Mouse (Mus musculus): ENCODE measurements around the gene Hoxc9. TPM values are rescaled to one million over a fixed set of nuclear protein-coding genes. Genes with fewer than 3 reads are reported as not detected.
A peak's percentile ranks its signal among the peaks of the same experiment; 100 is the strongest.

Hoxc9 gene
- polyA plus RNA-seq, 1 experiment from 2014 or later, result not detected

GRCm38 (mm10) chr15:102942739-102943467 is 33.3 kb upstream of the Hoxc9 start:
- Histone ChIP-seq H3K4me1 (replicated peaks; ENCODE audit: control insufficient read depth, insufficient read depth, low read length) (no peaks in the 10 kb centered on the region; the same call in 1 of the 2 replicates), H3K9me3 (ENCODE audit: control insufficient read depth, low read length) (no peaks in the 10 kb centered on the region), H3K9ac (ENCODE audit: low read length) (no peak overlapping the region), H3K4me2 (ENCODE audit: low read depth, low read length, severe bottlenecking) (no peak overlapping the region), H3K27me3 (ENCODE audit: control insufficient read depth, insufficient read depth, low read length) (peaks cover 98% of the 10 kb centered on the region), H3K36me3 (ENCODE audit: control insufficient read depth, insufficient read depth, low read length) (no peaks in the 10 kb centered on the region), H3K27ac (ENCODE audit: low read depth, low read length) (no peak overlapping the region), H3K4me3 (ENCODE audit: low read depth, low read length) (no peak overlapping the region)
- no peak for ATAC-seq (replicated peaks; ENCODE audit: low FRiP score)
- DNase-seq (ENCODE audit: low spot score), result no peak
- WGBS, result under 1% methylated on average over 44 of the region's 53 CpGs

GRCm38 (mm10) chr15:102943468-102943813 is 32.8 kb upstream of the Hoxc9 start:
- Histone ChIP-seq H3K4me1 (replicated peaks; ENCODE audit: control insufficient read depth, insufficient read depth, low read length) (no peaks in the 10 kb centered on the region; the same call in 1 of the 2 replicates), H3K9ac (ENCODE audit: low read length) (no peak overlapping the region), H3K36me3 (ENCODE audit: control insufficient read depth, insufficient read depth, low read length) (no peaks in the 10 kb centered on the region), H3K4me2 (ENCODE audit: low read depth, low read length, severe bottlenecking) (no peak overlapping the region), H3K9me3 (ENCODE audit: control insufficient read depth, low read length) (no peaks in the 10 kb centered on the region), H3K27ac (ENCODE audit: low read depth, low read length) (no peak overlapping the region), H3K4me3 (ENCODE audit: low read depth, low read length) (no peak overlapping the region), H3K27me3 (ENCODE audit: control insufficient read depth, insufficient read depth, low read length) (peaks cover 98% of the 10 kb centered on the region)
- DNase-seq (ENCODE audit: low spot score) (no peak), ATAC-seq (replicated peaks; ENCODE audit: low FRiP score) (no peak)
- 1% methylated on average over 5 of the region's 5 CpGs for WGBS

GRCm38 (mm10) chr15:102945185-102946077 is 30.8 kb upstream of the Hoxc9 start:
- H3K4me3 ChIP-seq (ENCODE audit: low read depth, low read length), result no peak overlapping the region
- peaks cover 97% of the 10 kb centered on the region for H3K27me3 ChIP-seq (ENCODE audit: control insufficient read depth, insufficient read depth, low read length)
- peak; percentile 49 for DNase-seq (ENCODE audit: low spot score)
- WGBS, result 9% methylated on average over 22 of the region's 22 CpGs
- no peak overlapping the region for H3K4me2 ChIP-seq (ENCODE audit: low read depth, low read length, severe bottlenecking)
- no peak overlapping the region for H3K27ac ChIP-seq (ENCODE audit: low read depth, low read length)
- H3K9ac ChIP-seq (ENCODE audit: low read length), result no peak overlapping the region
- no peaks in the 10 kb centered on the region; the same call in 1 of the 2 replicates for H3K4me1 ChIP-seq (replicated peaks; ENCODE audit: control insufficient read depth, insufficient read depth, low read length)
- no peaks in the 10 kb centered on the region for H3K9me3 ChIP-seq (ENCODE audit: control insufficient read depth, low read length)
- H3K36me3 ChIP-seq (ENCODE audit: control insufficient read depth, insufficient read depth, low read length), result no peaks in the 10 kb centered on the region
- ATAC-seq (replicated peaks; ENCODE audit: low FRiP score), result no peak

- H3K36me3 ChIP-seq (ENCODE audit: control insufficient read depth, insufficient read depth, low read length), result no peaks in the 10 kb centered on the region
- H3K4me1 ChIP-seq (replicated peaks; ENCODE audit: control insufficient read depth, insufficient read depth, low read length), result no peaks in the 10 kb centered on the region; the same call in 1 of the 2 replicates
- peaks cover 97% of the 10 kb centered on the region for H3K27me3 ChIP-seq (ENCODE audit: control insufficient read depth, insufficient read depth, low read length)
- no peaks in the 10 kb centered on the region for H3K9me3 ChIP-seq (ENCODE audit: control insufficient read depth, low read length)
- H3K4me2 ChIP-seq (ENCODE audit: low read depth, low read length, severe bottlenecking), result no peak overlapping the region
- 3% methylated on average over 9 of the region's 9 CpGs for WGBS
- H3K9ac ChIP-seq (ENCODE audit: low read length), result no peak overlapping the region
- no peak overlapping the region for H3K27ac ChIP-seq (ENCODE audit: low read depth, low read length)
- ATAC-seq (replicated peaks; ENCODE audit: low FRiP score) (no peak), DNase-seq (ENCODE audit: low spot score) (no peak)
- H3K4me3 ChIP-seq (ENCODE audit: low read depth, low read length), result no peak overlapping the region
Measured at GRCm38 (mm10) chr15:102947276-102947675, 29.0 kb upstream of the Hoxc9 start.

GRCm38 (mm10) chr15:102948842-102949241 is 27.4 kb upstream of the Hoxc9 start:
- Histone ChIP-seq H3K9me3 (ENCODE audit: control insufficient read depth, low read length) (no peaks in the 10 kb centered on the region), H3K36me3 (ENCODE audit: control insufficient read depth, insufficient read depth, low read length) (no peaks in the 10 kb centered on the region), H3K4me3 (ENCODE audit: low read depth, low read length) (no peak overlapping the region), H3K4me1 (replicated peaks; ENCODE audit: control insufficient read depth, insufficient read depth, low read length) (no peaks in the 10 kb centered on the region), H3K4me2 (ENCODE audit: low read depth, low read length, severe bottlenecking) (no peak overlapping the region), H3K27ac (ENCODE audit: low read depth, low read length) (no peak overlapping the region), H3K27me3 (ENCODE audit: control insufficient read depth, insufficient read depth, low read length) (peaks cover 97% of the 10 kb centered on the region), H3K9ac (ENCODE audit: low read length) (no peak overlapping the region)
- ATAC-seq (replicated peaks; ENCODE audit: low FRiP score), result no peak
- 8% methylated on average over 2 of the region's 2 CpGs for WGBS
- no peak for DNase-seq (ENCODE audit: low spot score)

- DNase-seq (ENCODE audit: low spot score), result peak; percentile 53
- Histone ChIP-seq H3K36me3 (ENCODE audit: control insufficient read depth, insufficient read depth, low read length) (no peaks in the 10 kb centered on the region), H3K27me3 (ENCODE audit: control insufficient read depth, insufficient read depth, low read length) (peaks cover 98% of the 10 kb centered on the region), H3K4me2 (ENCODE audit: low read depth, low read length, severe bottlenecking) (no peak overlapping the region), H3K9ac (ENCODE audit: low read length) (no peak overlapping the region), H3K4me1 (replicated peaks; ENCODE audit: control insufficient read depth, insufficient read depth, low read length) (no peaks in the 10 kb centered on the region), H3K9me3 (ENCODE audit: control insufficient read depth, low read length) (no peaks in the 10 kb centered on the region), H3K27ac (ENCODE audit: low read depth, low read length) (no peak overlapping the region), H3K4me3 (ENCODE audit: low read depth, low read length) (no peak overlapping the region)
- no peak for ATAC-seq (replicated peaks; ENCODE audit: low FRiP score)
- 3% methylated on average over 20 of the region's 20 CpGs for WGBS
Measured at GRCm38 (mm10) chr15:102949696-102950095, 26.5 kb upstream of the Hoxc9 start.

GRCm38 (mm10) chr15:102950877-102951276 is 25.4 kb upstream of the Hoxc9 start:
- ATAC-seq (replicated peaks; ENCODE audit: low FRiP score) (no peak), DNase-seq (ENCODE audit: low spot score) (no peak)
- no peaks in the 10 kb centered on the region for H3K4me1 ChIP-seq (replicated peaks; ENCODE audit: control insufficient read depth, insufficient read depth, low read length)
- H3K9me3 ChIP-seq (ENCODE audit: control insufficient read depth, low read length), result no peaks in the 10 kb centered on the region
- no peak overlapping the region for H3K4me3 ChIP-seq (ENCODE audit: low read depth, low read length)
- H3K27me3 ChIP-seq (ENCODE audit: control insufficient read depth, insufficient read depth, low read length), result peaks cover 98% of the 10 kb centered on the region
- H3K9ac ChIP-seq (ENCODE audit: low read length), result no peak overlapping the region
- H3K36me3 ChIP-seq (ENCODE audit: control insufficient read depth, insufficient read depth, low read length), result no peaks in the 10 kb centered on the region
- no peak overlapping the region for H3K4me2 ChIP-seq (ENCODE audit: low read depth, low read length, severe bottlenecking)
- no peak overlapping the region for H3K27ac ChIP-seq (ENCODE audit: low read depth, low read length)
- WGBS, result 8% methylated on average over 2 of the region's 2 CpGs

GRCm38 (mm10) chr15:102953561-102953960 is 22.7 kb upstream of the Hoxc9 start:
- Histone ChIP-seq H3K9me3 (ENCODE audit: control insufficient read depth, low read length) (no peaks in the 10 kb centered on the region), H3K9ac (ENCODE audit: low read length) (no peak overlapping the region), H3K27me3 (ENCODE audit: control insufficient read depth, insufficient read depth, low read length) (peaks cover 99% of the 10 kb centered on the region), H3K4me1 (replicated peaks; ENCODE audit: control insufficient read depth, insufficient read depth, low read length) (no peaks in the 10 kb centered on the region), H3K4me3 (ENCODE audit: low read depth, low read length) (no peak overlapping the region), H3K27ac (ENCODE audit: low read depth, low read length) (no peak overlapping the region), H3K4me2 (ENCODE audit: low read depth, low read length, severe bottlenecking) (no peak overlapping the region), H3K36me3 (ENCODE audit: control insufficient read depth, insufficient read depth, low read length) (no peaks in the 10 kb centered on the region)
- 3% methylated on average over 6 of the region's 6 CpGs for WGBS
- ATAC-seq (replicated peaks; ENCODE audit: low FRiP score) (no peak), DNase-seq (ENCODE audit: low spot score) (no peak)

Measured in forebrain, embryonic 11.5 days (tissue).